Mouse (Mus musculus): Measurements from ENCODE around the gene Gm17409. TPM values are rescaled to one million over a fixed set of nuclear protein-coding genes. Genes with fewer than 3 reads are reported as not detected.

Gm17409 gene
- polyA plus RNA-seq, 1 experiment from 2014 or later: not detected

DNA sequence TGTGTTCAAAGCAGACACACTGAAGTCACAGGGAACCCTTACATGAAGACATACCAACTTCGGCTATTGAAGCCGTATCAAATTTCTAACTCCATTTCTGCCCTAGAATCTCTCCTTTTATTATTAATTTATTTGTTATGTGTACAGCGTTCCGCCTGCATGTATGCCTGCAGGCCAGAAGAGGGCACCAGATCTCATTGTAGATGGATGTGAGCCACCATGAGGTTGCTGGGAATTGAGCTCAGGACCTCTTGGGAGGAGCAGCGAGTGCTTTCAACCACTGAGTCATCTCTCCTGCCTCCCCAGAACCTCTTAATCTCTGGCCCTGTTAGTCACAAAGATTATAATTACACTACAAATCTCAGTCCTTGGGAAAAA is 12.4 kb upstream of the Gm17409 start:
- no peak for DNase-seq (ENCODE audit: low spot score)
- WGBS: 92% methylated on average over 5 of the region's 5 CpGs
- H3K4me1 ChIP-seq: no peaks in the 10 kb centered on the region
- H3K27ac ChIP-seq (replicated peaks): no peak overlapping the region
- H3K4me3 ChIP-seq: no peak overlapping the region
- peaks cover 58% of the 10 kb centered on the region for H3K36me3 ChIP-seq (replicated peaks)
- no peaks in the 10 kb centered on the region for H3K27me3 ChIP-seq (replicated peaks; ENCODE audit: low read depth, poor library complexity, severe bottlenecking)
- no peaks in the 10 kb centered on the region for H3K9me3 ChIP-seq

DNA sequence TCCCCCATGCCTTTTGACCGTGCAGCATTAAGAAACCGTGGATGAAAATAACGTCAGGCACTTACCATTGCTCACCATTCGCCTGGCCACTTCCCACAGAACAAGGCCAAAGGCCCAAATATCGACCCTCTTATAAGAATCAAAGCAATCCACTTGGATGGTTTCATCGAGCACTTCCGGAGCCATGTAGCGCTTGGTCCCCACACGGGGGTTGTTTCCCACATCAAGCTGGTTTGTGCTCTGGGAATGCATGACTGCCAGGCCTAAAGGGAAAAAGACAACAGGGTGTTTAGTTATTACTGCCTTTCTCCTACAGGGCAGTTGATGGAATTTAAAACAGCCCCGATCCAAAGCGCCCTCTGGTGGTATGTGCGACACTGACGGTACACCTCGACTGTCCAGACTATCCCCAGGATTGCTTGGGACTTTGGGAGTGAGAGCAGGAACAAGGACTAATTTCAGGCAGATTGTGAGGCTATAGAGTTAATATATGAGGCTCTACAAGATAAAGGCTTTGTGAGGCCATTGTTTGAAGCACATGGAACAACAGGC is 11.0 kb upstream of the Gm17409 start:
- peak; percentile 27 for DNase-seq (ENCODE audit: low spot score)
- Histone ChIP-seq H3K4me1 (no peaks in the 10 kb centered on the region), H3K4me3 (no peak overlapping the region), H3K9me3 (no peaks in the 10 kb centered on the region), H3K27ac (replicated peaks) (no peak overlapping the region), H3K36me3 (replicated peaks) (peaks cover 60% of the 10 kb centered on the region), H3K27me3 (replicated peaks; ENCODE audit: low read depth, poor library complexity, severe bottlenecking) (no peaks in the 10 kb centered on the region)
- 85% methylated on average over 14 of the region's 14 CpGs for WGBS

DNA sequence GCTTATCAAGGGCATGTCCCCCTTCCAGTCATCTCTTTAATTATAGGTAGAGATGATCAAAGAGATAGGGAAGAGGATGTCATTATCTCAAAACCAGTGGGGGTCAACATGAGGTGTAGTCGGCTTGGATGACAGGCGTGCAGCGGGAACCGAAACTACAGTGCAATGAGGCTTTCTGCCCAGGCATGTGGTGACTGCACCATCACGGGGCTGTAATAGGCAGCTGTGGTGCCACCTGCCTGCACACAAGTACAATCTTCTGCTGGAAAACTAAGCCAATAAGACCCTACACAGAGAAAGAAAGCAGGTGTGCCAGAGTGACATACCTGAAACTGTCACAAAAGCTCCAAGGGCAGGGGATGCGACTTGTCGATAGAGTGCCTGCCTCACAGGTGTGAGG is 374 bp downstream of the Gm17409 start:
- no peaks in the 10 kb centered on the region for H3K9me3 ChIP-seq
- WGBS: 92% methylated on average over 7 of the region's 7 CpGs
- H3K36me3 ChIP-seq (replicated peaks): peaks cover 73% of the 10 kb centered on the region
- H3K4me3 ChIP-seq: no peak overlapping the region
- no peak overlapping the region for H3K27ac ChIP-seq (replicated peaks)
- no peaks in the 10 kb centered on the region for H3K4me1 ChIP-seq
- no peaks in the 10 kb centered on the region for H3K27me3 ChIP-seq (replicated peaks; ENCODE audit: low read depth, poor library complexity, severe bottlenecking)
- DNase-seq (ENCODE audit: low spot score): no peak

DNA sequence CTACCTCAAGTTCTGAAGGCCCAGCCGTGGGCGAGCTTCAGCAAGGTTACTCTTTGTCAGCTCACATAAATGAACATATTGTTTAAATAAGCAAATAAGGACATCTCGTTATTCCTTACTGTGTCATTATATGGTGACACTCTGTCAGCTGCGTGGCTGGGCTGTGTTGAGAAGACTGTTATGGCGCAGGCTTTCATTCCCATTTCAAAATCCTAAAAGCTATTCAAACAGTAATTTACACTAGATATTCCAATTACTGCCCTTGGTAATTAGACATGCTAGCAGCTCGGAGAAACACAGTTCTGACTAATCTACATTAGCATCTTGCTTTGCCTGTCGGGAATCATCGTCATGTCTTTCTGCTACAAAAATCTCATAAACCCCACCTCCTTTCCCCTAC is 5.7 kb downstream of the Gm17409 start:
- H3K36me3 ChIP-seq (replicated peaks): peaks cover 41% of the 10 kb centered on the region
- H3K27me3 ChIP-seq (replicated peaks; ENCODE audit: low read depth, poor library complexity, severe bottlenecking): no peaks in the 10 kb centered on the region
- no peaks in the 10 kb centered on the region for H3K9me3 ChIP-seq
- no peak overlapping the region for H3K4me3 ChIP-seq
- no peak overlapping the region for H3K27ac ChIP-seq (replicated peaks)
- WGBS: 92% methylated on average over 8 of the region's 8 CpGs
- no peak for DNase-seq (ENCODE audit: low spot score)
- H3K4me1 ChIP-seq: no peaks in the 10 kb centered on the region

DNA sequence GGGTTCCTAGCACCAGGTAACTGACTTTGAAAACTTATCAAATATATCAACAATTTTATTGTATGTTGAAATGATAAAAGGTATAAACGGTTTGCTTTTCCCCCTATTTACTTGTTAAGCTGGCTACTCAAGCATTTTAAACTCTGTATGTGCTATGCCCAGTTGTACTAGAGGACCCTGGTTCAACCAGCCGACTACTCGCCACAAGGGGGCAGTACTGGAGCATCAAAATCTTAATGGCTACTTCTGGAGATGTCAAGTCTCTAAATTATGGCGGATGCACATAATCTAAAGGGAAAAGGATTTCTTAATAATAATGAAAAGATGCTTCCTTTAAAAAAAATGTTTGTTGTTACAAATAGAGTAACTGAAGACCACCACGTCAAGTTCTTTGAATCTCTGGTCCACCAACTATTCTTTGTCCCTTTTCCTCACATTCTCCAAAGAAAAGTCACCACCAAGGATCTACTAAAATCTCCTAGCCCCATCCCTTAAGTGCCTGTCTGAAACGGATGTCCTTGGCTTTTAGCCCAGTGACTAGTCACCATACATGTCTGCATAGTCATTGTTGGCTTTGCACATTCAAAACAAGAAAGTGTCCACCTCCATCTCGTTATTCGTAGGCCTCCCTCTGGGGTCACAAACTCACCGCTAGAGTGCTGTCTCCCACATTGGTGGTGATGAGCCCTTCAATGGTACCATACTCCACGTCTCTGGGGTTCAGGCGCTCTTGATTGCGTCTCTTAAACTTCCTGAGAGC is 7.2 kb downstream of the Gm17409 start:
- no peaks in the 10 kb centered on the region for H3K27me3 ChIP-seq (replicated peaks; ENCODE audit: low read depth, poor library complexity, severe bottlenecking)
- H3K36me3 ChIP-seq (replicated peaks): peaks cover 33% of the 10 kb centered on the region
- 69% methylated on average over 12 of the region's 12 CpGs for WGBS
- no peak overlapping the region for H3K27ac ChIP-seq (replicated peaks)
- H3K4me1 ChIP-seq: no peaks in the 10 kb centered on the region
- no peaks in the 10 kb centered on the region for H3K9me3 ChIP-seq
- DNase-seq (ENCODE audit: low spot score): peak; percentile 80
- no peak overlapping the region for H3K4me3 ChIP-seq

DNA sequence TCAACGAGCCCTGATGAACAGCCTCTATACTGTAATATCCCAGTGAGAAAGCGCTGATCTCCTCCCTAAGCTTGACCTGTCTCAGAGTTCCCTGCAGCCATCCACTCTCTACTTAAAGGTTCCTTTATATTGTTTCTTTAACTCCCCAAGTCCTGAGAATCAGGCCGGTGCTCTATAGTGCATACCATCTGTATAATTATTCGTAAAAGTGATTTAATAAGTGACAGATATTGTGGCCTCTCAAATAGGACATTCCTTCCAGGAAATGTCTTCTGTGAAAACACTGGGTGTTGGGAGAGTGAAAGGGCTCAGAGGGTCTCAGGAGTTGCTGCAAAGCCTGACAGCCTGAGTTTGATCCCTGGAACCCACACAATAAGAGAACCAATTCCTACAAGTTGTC is 8.2 kb downstream of the Gm17409 start:
- 92% methylated on average over 4 of the region's 4 CpGs for WGBS
- Histone ChIP-seq H3K36me3 (replicated peaks) (peaks cover 30% of the 10 kb centered on the region), H3K9me3 (no peaks in the 10 kb centered on the region), H3K4me1 (no peaks in the 10 kb centered on the region), H3K27ac (replicated peaks) (no peak overlapping the region), H3K27me3 (replicated peaks; ENCODE audit: low read depth, poor library complexity, severe bottlenecking) (no peaks in the 10 kb centered on the region), H3K4me3 (no peak overlapping the region)
- no peak for DNase-seq (ENCODE audit: low spot score)

DNA sequence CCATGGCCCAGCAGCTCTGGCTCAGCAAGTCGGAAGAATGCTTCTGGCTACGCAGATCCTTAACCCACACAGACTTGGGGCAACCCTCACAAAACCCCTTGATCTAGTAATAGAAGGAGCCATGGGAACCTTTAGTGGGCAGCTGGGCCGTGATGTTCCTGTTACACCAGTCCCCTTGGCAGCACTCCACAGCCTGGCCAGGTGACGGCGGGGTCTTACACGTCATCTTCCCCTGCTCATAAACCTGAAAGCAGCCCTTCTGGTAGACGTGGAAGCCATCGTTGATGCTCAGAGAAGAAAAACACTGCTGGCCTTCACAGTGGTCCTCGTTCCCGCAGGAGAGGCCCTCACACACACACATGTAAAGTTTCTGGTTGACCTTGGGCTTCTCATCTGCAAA is 9.6 kb downstream of the Gm17409 start:
- DNase-seq (ENCODE audit: low spot score): no peak
- 91% methylated on average over 10 of the region's 10 CpGs for WGBS

DNA sequence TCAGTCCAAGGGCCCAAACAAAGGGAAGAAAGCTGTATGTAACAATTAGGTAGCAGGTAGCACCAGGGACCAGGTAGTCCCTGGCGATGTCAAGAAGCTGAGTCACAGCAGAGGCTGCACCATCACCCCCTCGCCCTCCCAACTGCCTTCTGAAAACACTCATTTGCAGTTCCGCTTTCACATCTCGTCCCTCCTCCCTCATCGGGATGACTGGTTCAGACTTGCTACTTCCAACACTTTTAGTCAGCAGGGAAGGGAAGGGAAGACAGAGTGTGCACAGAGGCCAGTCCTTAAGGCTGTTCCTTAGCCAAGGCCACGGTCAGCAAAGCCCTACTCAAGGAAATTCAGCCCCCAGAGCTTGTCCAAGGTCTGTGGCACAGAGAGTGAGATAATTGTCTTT is 10.8 kb downstream of the Gm17409 start:
- Histone ChIP-seq H3K4me3 (no peak overlapping the region), H3K4me1 (peaks cover 6% of the 10 kb centered on the region; the same call in 1 of the 2 replicates), H3K27ac (replicated peaks) (no peak overlapping the region), H3K36me3 (replicated peaks) (peaks cover 25% of the 10 kb centered on the region), H3K9me3 (no peaks in the 10 kb centered on the region), H3K27me3 (replicated peaks; ENCODE audit: low read depth, poor library complexity, severe bottlenecking) (no peaks in the 10 kb centered on the region)
- DNase-seq (ENCODE audit: low spot score): no peak
- 77% methylated on average over 6 of the region's 6 CpGs for WGBS

More for the DNA sequence above, 9.6 kb downstream of the Gm17409 start:
- Histone ChIP-seq H3K9me3 (no peaks in the 10 kb centered on the region), H3K36me3 (replicated peaks) (peaks cover 22% of the 10 kb centered on the region), H3K4me3 (no peak overlapping the region), H3K27ac (replicated peaks) (no peak overlapping the region), H3K4me1 (0 out of 2 replicates have a peak, but pooled peaks cover 3% of the 10 kb centered on the region), H3K27me3 (replicated peaks; ENCODE audit: low read depth, poor library complexity, severe bottlenecking) (no peaks in the 10 kb centered on the region)

DNA sequence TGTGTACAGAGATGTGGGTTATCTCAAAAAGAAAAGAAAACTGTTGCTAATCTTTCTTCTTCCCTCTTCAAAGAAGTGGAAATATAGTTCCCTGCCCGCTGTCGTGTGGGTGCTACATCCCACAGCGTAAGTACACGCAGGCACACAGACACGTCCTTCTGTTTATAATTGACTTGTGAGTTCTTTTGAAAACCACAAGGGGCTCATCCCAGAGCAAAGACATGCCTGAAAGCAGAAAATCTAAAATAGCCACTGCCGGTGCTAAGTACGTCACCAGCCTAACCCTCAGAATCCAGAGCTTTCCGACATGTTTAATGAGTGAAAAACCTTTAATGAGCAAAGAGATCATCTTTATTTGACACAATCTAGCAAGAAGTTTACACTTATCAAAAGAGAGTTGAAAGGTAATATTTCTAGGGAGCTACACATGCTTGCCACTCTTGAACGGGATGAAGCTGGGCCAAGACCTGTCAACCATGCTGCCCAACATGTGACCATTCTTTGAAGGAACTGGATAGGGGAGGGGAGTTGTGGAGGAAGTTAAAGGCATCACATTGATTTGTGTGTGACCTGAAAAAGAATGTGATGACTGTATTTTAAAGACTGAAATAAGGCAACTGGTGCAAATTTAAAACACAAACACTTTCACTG is 11.7 kb downstream of the Gm17409 start:
- 90% methylated on average over 9 of the region's 9 CpGs for WGBS
- H3K4me3 ChIP-seq: no peak overlapping the region

DNA sequence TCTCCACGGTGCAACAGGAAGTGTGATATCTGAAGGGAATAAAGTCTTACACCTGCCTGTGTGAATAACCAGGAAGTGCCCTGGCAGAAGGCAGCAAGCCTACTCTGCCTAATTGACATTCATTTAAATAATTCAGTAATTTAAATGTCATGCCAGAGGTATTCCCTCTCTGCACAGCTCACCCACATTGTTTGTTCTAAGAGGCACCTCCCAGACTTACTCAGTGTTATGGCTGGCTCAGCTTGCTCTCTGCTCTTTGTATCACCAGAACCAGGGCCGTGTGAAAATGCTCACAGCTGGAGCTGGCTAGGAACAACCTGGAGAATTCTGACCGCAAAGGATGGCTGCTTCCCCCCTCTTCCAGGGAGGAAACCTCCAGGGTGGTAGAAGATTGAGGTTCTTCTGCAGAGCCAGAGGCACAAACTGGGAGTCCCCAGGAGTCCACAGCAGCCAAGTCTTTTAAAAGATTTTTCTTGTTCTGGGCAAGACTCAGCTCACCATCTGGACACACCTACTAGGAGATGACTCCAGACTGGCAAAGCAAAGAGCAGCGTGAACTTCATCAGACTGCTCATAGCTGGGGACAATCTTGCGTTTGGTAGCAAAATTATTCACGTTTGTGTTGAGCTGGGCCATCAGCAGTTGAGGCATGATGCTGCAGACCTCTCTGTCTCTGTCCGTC is 14.5 kb downstream of the Gm17409 start:
- DNase-seq (ENCODE audit: low spot score): no peak
- H3K27ac ChIP-seq (replicated peaks): peak overlapping the region; percentile 24; the same call in 1 of the 2 replicates
- WGBS: 74% methylated on average over 7 of the region's 7 CpGs
- H3K27me3 ChIP-seq (replicated peaks; ENCODE audit: low read depth, poor library complexity, severe bottlenecking): no peaks in the 10 kb centered on the region
- H3K9me3 ChIP-seq: no peaks in the 10 kb centered on the region
- H3K36me3 ChIP-seq (replicated peaks): peaks cover 14% of the 10 kb centered on the region
- no peak overlapping the region for H3K4me3 ChIP-seq
- peaks cover 16% of the 10 kb centered on the region for H3K4me1 ChIP-seq

More for the DNA sequence above, 11.7 kb downstream of the Gm17409 start:
- no peak for DNase-seq (ENCODE audit: low spot score)
- Histone ChIP-seq H3K4me1 (peaks cover 8% of the 10 kb centered on the region; the same call in 1 of the 2 replicates), H3K9me3 (no peaks in the 10 kb centered on the region), H3K27ac (replicated peaks) (no peak overlapping the region), H3K27me3 (replicated peaks; ENCODE audit: low read depth, poor library complexity, severe bottlenecking) (no peaks in the 10 kb centered on the region), H3K36me3 (replicated peaks) (peaks cover 19% of the 10 kb centered on the region)

DNA sequence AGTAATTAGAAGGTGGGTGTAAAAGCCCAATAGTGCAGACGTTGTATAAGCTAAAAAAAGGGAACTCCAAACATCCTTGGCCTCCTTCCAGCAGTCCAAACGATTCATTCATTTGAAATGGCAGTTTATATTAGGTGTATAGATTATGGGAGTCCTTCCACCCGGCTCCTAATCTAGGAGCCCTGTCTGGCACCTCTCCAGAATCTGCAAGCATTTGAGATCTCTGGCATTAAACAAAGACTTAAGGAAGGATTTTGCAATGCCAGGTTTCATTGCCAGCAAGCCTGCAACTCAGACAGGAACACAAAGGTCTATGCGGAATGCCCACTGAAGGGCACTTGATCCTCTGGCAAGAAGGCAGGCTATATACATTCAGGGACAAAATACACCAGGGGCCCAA is 15.2 kb downstream of the Gm17409 start:
- no peaks in the 10 kb centered on the region for H3K27me3 ChIP-seq (replicated peaks; ENCODE audit: low read depth, poor library complexity, severe bottlenecking)
- WGBS: 85% methylated on average over 4 of the region's 4 CpGs
- no peak for DNase-seq (ENCODE audit: low spot score)

DNA sequence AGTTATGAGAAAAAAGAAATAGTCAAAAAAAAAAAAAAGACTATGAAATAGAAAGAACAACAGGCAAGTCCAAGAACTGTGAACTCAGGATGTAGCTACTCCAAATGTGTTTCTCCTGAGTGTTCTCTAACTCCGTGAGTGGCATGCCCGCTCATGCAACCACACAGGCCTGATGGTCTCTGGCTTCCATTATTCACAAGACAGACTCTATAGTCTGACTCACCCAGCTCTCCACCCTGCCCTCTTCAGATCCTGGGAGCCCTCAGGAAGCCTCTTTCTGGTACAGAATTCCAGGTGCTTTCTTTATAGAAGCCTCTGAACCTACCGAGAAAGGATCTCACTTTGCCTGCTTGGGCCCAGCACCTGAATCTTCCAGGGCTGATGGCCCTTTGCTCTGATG is 15.8 kb downstream of the Gm17409 start:
- H3K27ac ChIP-seq (replicated peaks): no peak overlapping the region
- 93% methylated on average over 3 of the region's 3 CpGs for WGBS

More for the DNA sequence above, 15.2 kb downstream of the Gm17409 start:
- Histone ChIP-seq H3K27ac (replicated peaks) (no peak overlapping the region), H3K9me3 (no peaks in the 10 kb centered on the region), H3K4me3 (no peak overlapping the region), H3K4me1 (peaks cover 16% of the 10 kb centered on the region), H3K36me3 (replicated peaks) (peaks cover 12% of the 10 kb centered on the region)

More for the DNA sequence above, 15.8 kb downstream of the Gm17409 start:
- H3K4me1 ChIP-seq: peaks cover 16% of the 10 kb centered on the region
- H3K9me3 ChIP-seq: no peaks in the 10 kb centered on the region
- H3K27me3 ChIP-seq (replicated peaks; ENCODE audit: low read depth, poor library complexity, severe bottlenecking): no peaks in the 10 kb centered on the region
- H3K36me3 ChIP-seq (replicated peaks): peaks cover 12% of the 10 kb centered on the region
- H3K4me3 ChIP-seq: no peak overlapping the region
- DNase-seq (ENCODE audit: low spot score): no peak

Measured in embryonic facial prominence, embryonic 10.5 days (tissue).